Mouse (Mus musculus) right cerebral cortex, postnatal 25 days (tissue): Measurements from ENCODE around the gene Ehf.

Source experiments
- DNase-seq: peaks from one replicate; pipeline ENCODE4 v3.0.0; 2022

The Ehf gene

DNA sequence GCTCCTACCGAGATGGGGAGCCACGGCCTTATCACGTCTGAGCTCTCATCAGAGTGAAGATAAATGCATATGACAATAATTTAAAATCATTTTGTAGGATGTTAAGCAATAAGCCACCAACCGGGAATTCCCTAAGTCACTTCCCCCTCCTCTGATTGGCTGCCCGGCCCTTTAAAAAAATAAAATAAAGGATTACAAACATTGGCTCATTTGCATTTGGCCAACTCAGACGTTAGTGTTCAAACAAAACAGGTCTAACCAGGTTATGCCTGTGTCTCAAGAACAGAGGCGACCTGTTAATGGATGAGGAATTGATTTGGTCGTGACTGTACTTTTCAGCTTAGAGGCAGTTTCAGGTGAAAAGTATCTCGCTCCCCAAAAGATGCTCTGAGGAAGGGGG lies at the start of gene Ehf:
Gene Ehf (minus strand): TSS at position 147 of the 400 bp plus-strand sequence.
- no peak for DNase-seq

DNA sequence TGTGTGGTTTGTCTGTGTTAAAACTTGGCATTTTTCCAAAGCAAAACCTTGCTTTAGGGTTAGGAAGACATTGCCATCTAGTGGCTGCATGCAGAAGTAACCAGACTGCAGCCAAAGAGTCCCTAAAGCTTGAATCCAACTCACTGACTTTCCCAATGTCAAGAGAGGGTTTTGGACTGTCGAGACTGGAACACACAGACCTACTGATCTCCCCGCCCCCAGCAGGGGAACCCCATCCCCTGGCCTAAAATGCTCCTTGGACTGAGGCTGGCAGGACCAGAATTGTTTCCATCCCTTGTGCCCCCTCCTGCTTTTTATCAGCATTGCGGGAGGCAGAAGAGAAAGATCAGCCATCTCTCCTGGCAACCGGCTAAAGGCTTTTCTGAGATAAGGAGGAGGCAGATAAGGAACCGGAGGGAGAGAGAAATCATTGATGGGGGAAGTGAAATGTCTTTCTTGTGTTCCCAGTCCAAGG lies 44.4 kb upstream of the Ehf start:
- peak; percentile 58 for DNase-seq

- no peak for DNase-seq
These were observed 43.7 kb upstream of the Ehf start for GRCm38 (mm10) chr2:103346751-103347289.

DNA sequence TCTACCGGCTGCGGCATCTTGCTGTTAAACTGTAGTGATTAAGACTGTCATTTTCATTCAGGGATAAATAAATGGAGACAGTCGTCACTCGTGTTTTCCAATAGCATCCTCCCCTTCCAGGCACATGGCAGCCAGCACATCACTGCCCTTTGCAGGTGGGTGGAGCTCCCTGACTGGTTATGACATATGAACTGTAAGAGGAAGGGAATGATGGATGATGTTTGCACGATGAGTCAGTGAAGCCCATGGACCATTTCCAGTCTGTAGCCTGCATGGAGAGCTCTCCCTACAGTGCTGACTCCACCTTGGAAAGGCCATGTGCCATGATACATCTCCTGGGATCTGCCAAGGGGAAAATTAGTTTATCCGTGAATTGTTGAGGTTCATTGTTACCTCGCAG lies 40.5 kb upstream of the Ehf start:
- no peak for DNase-seq

- no peak for DNase-seq
These were observed 39.0 kb upstream of the Ehf start for GRCm38 (mm10) chr2:103342123-103342522.

- DNase-seq: no peak
These were observed 38.4 kb upstream of the Ehf start for GRCm38 (mm10) chr2:103341375-103341971.

- DNase-seq: no peak
These were observed 35.6 kb upstream of the Ehf start for GRCm38 (mm10) chr2:103338706-103339105.

- no peak for DNase-seq
These were observed 34.3 kb upstream of the Ehf start for GRCm38 (mm10) chr2:103337370-103337769.

GRCm38 (mm10) chr2:103336621-103337020 lies 33.5 kb upstream of the Ehf start:
- no peak for DNase-seq

GRCm38 (mm10) chr2:103336000-103336399 lies 32.9 kb upstream of the Ehf start:
- no peak for DNase-seq

DNA sequence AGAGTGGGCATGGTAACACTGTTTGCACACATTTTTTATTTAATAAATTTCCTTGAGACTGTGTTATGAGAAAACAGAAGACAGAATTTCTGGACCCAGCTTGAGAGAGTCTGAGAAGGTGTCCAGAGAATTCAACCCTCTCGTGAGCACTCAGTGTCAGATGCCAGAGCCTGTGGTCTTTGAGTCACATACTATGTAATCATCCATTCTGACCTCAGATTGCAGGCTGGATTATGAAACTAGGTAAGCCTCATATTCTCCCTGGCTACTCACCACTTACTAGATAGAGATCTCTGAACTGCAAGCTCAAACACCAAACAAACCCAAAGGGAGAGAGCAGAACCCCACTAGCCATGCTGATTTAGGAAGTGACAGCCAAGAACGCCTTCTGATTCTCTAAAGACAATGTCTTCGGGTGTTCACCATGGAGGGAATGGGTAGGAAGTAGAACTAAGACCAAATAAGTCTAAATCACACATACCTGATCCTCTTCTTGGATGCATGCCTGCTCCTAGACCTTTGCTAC lies 28.7 kb upstream of the Ehf start:
- DNase-seq: no peak

GRCm38 (mm10) chr2:103328731-103329130 lies 25.7 kb upstream of the Ehf start:
- no peak for DNase-seq

GRCm38 (mm10) chr2:103325301-103326048 lies 22.4 kb upstream of the Ehf start:
- DNase-seq: no peak

DNA sequence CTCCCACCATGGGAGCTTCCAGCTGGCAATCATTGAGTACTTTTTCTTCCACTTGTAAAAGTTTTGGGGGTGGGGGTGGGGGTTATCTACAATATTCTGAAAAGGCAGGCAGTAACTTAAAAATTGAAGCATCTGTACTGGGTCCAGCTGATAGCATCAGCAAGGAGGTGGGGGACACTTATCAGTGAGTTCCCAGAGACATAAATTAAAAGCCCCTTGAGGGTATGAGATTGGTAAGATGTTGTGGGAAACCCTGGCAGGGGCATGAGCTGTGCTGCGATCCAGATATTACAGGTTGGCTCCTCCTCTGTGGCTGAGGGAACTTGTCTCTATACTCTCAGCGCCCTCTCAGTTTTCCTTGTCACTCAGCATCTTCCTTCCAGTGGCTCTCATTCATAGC lies 21.2 kb upstream of the Ehf start:
- DNase-seq: no peak

- no peak for DNase-seq
These were observed 19.1 kb upstream of the Ehf start for GRCm38 (mm10) chr2:103322171-103322570.

GRCm38 (mm10) chr2:103321638-103322037 lies 18.6 kb upstream of the Ehf start:
- no peak for DNase-seq

DNA sequence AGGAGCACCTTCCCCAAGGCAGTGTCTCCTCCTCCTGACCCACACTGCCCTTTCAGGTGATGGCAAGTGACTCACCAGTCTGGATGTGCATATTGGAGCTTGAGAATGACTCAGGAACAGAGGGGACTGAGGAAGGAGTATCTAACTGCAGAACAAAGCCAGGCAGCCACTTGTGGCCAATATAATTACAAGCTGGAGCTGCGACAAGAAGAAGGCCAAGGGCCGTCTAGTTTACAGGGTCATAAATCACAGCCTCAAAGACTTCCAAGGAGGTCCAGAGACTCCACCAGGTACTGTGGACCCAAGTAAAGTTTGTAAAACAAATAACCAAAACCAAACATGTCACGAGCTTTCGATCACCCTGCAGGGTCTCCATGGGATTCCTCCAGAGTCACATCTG lies 10.9 kb upstream of the Ehf start:
- no peak for DNase-seq

DNA sequence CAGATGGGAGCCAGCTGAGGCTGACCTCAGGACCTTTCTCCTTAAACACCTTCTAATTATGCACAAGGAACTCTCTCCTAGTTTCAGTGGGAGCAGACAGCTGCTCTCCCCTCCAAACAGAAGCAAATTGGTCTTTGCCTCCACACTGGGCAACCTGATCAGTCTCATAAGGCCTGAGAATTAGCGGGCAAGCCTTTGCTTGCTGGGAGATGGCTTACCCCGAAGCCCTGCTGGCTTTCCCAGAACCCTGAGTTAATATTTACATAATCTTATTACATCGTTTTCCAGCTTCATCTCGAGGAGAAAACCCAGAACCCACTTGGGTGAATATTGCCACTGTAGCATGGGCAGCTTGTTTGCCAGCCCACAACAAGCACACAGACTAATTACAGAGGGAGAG lies 9.6 kb upstream of the Ehf start:
- DNase-seq: no peak

- DNase-seq: no peak
These were observed 7.6 kb upstream of the Ehf start for GRCm38 (mm10) chr2:103310663-103311062.

DNA sequence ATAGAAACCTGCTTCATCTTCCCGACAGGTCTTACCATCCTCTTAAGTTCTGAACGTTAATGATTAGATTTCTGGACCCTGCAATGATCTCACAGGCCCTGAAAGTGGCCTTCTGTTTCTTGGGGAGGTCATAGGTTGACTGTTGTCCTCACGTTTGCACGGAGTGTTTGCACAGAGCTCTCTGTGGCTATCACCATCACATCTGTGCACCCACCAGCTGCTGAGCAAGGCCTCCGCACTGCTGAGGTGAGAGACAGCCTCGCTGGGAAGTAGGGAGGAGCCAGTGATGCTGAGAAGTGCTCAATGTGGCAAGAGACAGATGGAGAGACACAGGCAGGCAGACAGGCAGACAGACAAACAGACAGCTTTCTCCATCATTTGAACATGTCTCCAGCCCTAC lies 3.6 kb upstream of the Ehf start:
- no peak for DNase-seq

DNA sequence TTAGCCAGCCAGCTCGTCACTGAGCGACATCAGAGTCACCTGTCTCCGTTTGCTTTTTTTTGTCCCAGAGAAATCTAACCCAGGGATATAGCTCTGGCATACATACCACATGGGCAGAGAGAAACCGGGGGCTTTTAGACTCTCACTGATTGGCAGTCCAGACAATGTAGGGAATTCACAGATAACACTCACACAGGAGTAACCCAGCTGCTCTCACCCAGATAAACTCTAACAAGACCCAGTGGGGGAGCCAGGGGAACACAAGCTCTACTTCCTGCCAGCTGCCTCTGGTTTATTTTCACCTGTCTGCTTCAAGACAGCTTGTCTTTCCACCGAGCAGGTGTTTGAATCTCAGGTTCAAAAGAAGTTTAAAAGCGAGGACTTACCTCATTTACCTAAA lies 409 bp downstream of the Ehf start:
- DNase-seq: no peak

DNA sequence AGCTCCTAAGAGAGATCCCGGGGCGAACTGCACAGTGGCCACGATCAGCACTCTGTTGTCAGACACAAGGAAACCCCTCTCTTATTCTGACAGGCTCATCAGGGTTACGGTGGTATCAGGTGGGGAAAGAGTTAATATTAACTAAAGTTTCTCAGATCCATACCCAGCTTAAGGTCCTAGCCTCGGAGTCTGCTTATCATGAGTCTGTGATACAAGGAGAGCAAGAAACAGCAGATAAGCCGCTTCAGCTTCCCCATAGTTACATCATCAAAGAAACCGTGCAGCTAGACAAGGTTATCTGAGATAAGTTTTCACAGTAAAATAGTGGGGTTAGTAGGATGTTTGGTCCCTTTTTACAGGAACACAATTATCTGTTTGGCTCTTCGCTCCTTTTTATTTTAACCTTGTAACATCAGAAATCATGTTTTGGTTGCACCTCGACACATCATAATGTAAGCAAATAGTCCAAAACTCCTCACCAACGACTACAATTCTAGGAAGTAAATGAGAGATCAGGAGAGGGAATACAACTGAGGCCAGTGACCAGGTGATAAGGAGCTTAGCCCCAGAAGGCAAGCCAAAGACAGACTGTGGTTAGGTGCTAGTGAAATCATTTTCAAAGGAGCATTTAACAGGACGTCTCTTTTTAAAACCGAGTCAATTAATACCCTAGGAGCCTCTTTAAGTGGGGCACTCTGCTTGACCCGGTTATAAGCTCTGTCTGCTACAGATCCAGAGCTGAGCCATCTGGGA lies 4.2 kb downstream of the Ehf start:
- DNase-seq: no peak

DNA sequence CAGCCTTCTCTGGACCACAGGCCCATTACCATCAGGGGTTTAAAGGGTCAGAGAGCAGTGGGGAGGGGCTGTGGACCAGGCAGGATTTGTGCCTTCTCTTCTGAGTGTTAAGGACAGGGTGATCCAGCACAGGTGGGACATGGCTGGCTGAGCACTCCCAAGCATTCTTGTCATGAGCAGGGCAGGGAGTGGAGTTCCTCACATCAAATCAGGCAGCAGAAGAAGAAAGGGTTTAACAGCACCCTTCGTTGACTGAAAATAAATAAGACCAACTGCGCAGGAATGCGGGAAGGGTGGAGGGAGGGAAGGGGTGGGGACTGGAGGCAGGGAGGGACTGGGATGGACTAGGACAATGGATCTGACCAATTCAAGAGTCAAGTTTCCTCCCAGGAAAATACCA lies 8.6 kb downstream of the Ehf start:
- no peak for DNase-seq
